Mouse (Mus musculus) left cerebral cortex, adult 18-20 months (tissue): ENCODE results near the gene Ppp2r3d. TPM values are rescaled to one million over a fixed set of nuclear protein-coding genes. Genes with fewer than 3 reads are reported as not detected.

Experiments
- DNase-seq, 2 experiments: peaks; one replicate each; pipeline ENCODE4 v3.0.0; 2021 to 2022; ENCODE audit warnings: low spot score in 2 of 2, mixed read lengths in 1 of 2
- total RNA-seq, 2 experiments: library from RNA; stranded (reverse); gene quantifications; 2 replicates each; pipeline ENCODE4 v1.2.3; 2021

Ppp2r3d gene
- total RNA-seq, 2 experiments from 2014 or later, result 98.8 to 107 TPM

- no peak for DNase-seq
Measured at GRCm38 (mm10) chr9:124412921-124413320, 63.8 kb downstream of the Ppp2r3d start.

- no peak for DNase-seq
Measured at GRCm38 (mm10) chr9:124411553-124411952, 65.1 kb downstream of the Ppp2r3d start.

GRCm38 (mm10) chr9:124408564-124408963 lies 68.1 kb downstream of the Ppp2r3d start:
- no peak for DNase-seq

Other genes with a start within 250 kb of the Ppp2r3d start
- gene 2010315B03Rik, start 164.2 kb downstream of the Ppp2r3d start, total RNA-seq, result 10 to 100 TPM; 18.6 to 22.3 TPM
- gene Gm21836, start 16.9 kb upstream of the Ppp2r3d start, total RNA-seq, result not detected